Mouse (Mus musculus): ENCODE data around the gene Cenpb. TPM values are rescaled to one million over a fixed set of nuclear protein-coding genes. Genes with fewer than 3 reads are reported as not detected.
A peak's percentile ranks its signal among the peaks of the same experiment; 100 is the strongest.

Cenpb gene
- polyA plus RNA-seq, 1 experiment from 2014 or later = 6.9 TPM

- H3K36me3 ChIP-seq (ENCODE audit: control insufficient read depth, insufficient read depth, low read length) = peaks cover 44% of the 10 kb centered on the region
- 70% methylated on average over 5 of the region's 5 CpGs for WGBS
- H3K4me1 ChIP-seq (ENCODE audit: control insufficient read depth, insufficient read depth, low read length) = peaks cover 17% of the 10 kb centered on the region
- H3K27me3 ChIP-seq (ENCODE audit: control insufficient read depth, insufficient read depth, low read length) = no peaks in the 10 kb centered on the region
- H3K4me2 ChIP-seq (replicated peaks; ENCODE audit: low read depth, low read length) = no peak overlapping the region
- no peaks in the 10 kb centered on the region for H3K9me3 ChIP-seq (ENCODE audit: control insufficient read depth, low read length)
- no peak overlapping the region for H3K4me3 ChIP-seq (ENCODE audit: low read length)
- H3K9ac ChIP-seq (ENCODE audit: low read depth, low read length) = peak overlapping the region; percentile 5; the same call in 1 of the 2 replicates
- no peak overlapping the region for H3K27ac ChIP-seq (ENCODE audit: low read depth, low read length)
- ATAC-seq (ENCODE audit: low FRiP score, low TSS enrichment) = no peak
These were observed 39.3 kb downstream of the Cenpb start for GRCm38 (mm10) chr2:131140533-131140905.

GRCm38 (mm10) chr2:131139886-131140532, 39.9 kb downstream of the Cenpb start:
- H3K27ac ChIP-seq (ENCODE audit: low read depth, low read length) = no peak overlapping the region

GRCm38 (mm10) chr2:131139287-131139686, 40.6 kb downstream of the Cenpb start:
- Histone ChIP-seq H3K4me3 (ENCODE audit: low read length) (no peak overlapping the region), H3K4me1 (ENCODE audit: control insufficient read depth, insufficient read depth, low read length) (peaks cover 17% of the 10 kb centered on the region), H3K9me3 (ENCODE audit: control insufficient read depth, low read length) (no peaks in the 10 kb centered on the region), H3K27me3 (ENCODE audit: control insufficient read depth, insufficient read depth, low read length) (no peaks in the 10 kb centered on the region), H3K9ac (ENCODE audit: low read depth, low read length) (no peak overlapping the region), H3K4me2 (replicated peaks; ENCODE audit: low read depth, low read length) (no peak overlapping the region), H3K27ac (ENCODE audit: low read depth, low read length) (no peak overlapping the region), H3K36me3 (ENCODE audit: control insufficient read depth, insufficient read depth, low read length) (peaks cover 37% of the 10 kb centered on the region)
- no peak for ATAC-seq (ENCODE audit: low FRiP score, low TSS enrichment)
- 91% methylated on average over 5 of the region's 5 CpGs for WGBS

More at GRCm38 (mm10) chr2:131139886-131140532, 39.9 kb downstream of the Cenpb start:
- Histone ChIP-seq H3K9ac (ENCODE audit: low read depth, low read length) (peak overlapping the region; percentile 5; the same call in 1 of the 2 replicates), H3K9me3 (ENCODE audit: control insufficient read depth, low read length) (no peaks in the 10 kb centered on the region), H3K27me3 (ENCODE audit: control insufficient read depth, insufficient read depth, low read length) (no peaks in the 10 kb centered on the region), H3K36me3 (ENCODE audit: control insufficient read depth, insufficient read depth, low read length) (peaks cover 41% of the 10 kb centered on the region), H3K4me1 (ENCODE audit: control insufficient read depth, insufficient read depth, low read length) (peaks cover 17% of the 10 kb centered on the region), H3K4me2 (replicated peaks; ENCODE audit: low read depth, low read length) (no peak overlapping the region), H3K4me3 (ENCODE audit: low read length) (no peak overlapping the region)
- 63% methylated on average over 5 of the region's 5 CpGs for WGBS
- ATAC-seq (ENCODE audit: low FRiP score, low TSS enrichment) = no peak

GRCm38 (mm10) chr2:131138760-131139159, 41.1 kb downstream of the Cenpb start:
- Histone ChIP-seq H3K9ac (ENCODE audit: low read depth, low read length) (no peak overlapping the region), H3K27ac (ENCODE audit: low read depth, low read length) (no peak overlapping the region), H3K27me3 (ENCODE audit: control insufficient read depth, insufficient read depth, low read length) (no peaks in the 10 kb centered on the region), H3K9me3 (ENCODE audit: control insufficient read depth, low read length) (no peaks in the 10 kb centered on the region), H3K36me3 (ENCODE audit: control insufficient read depth, insufficient read depth, low read length) (peaks cover 41% of the 10 kb centered on the region), H3K4me3 (ENCODE audit: low read length) (no peak overlapping the region), H3K4me1 (ENCODE audit: control insufficient read depth, insufficient read depth, low read length) (peaks cover 17% of the 10 kb centered on the region), H3K4me2 (replicated peaks; ENCODE audit: low read depth, low read length) (no peak overlapping the region)
- 91% methylated on average over 7 of the region's 7 CpGs for WGBS
- no peak for ATAC-seq (ENCODE audit: low FRiP score, low TSS enrichment)

GRCm38 (mm10) chr2:131138296-131138695, 41.6 kb downstream of the Cenpb start:
- H3K36me3 ChIP-seq (ENCODE audit: control insufficient read depth, insufficient read depth, low read length) = peaks cover 40% of the 10 kb centered on the region
- H3K4me1 ChIP-seq (ENCODE audit: control insufficient read depth, insufficient read depth, low read length) = peaks cover 17% of the 10 kb centered on the region
- 76% methylated on average over 4 of the region's 4 CpGs for WGBS

GRCm38 (mm10) chr2:131135521-131136139, 44.2 kb downstream of the Cenpb start:
- no peak overlapping the region for H3K9ac ChIP-seq (ENCODE audit: low read depth, low read length)
- H3K9me3 ChIP-seq (ENCODE audit: control insufficient read depth, low read length) = no peaks in the 10 kb centered on the region
- WGBS = 59% methylated on average over 11 of the region's 11 CpGs
- no peak overlapping the region for H3K4me3 ChIP-seq (ENCODE audit: low read length)
- H3K27me3 ChIP-seq (ENCODE audit: control insufficient read depth, insufficient read depth, low read length) = no peaks in the 10 kb centered on the region
- H3K27ac ChIP-seq (ENCODE audit: low read depth, low read length) = no peak overlapping the region
- peaks cover 29% of the 10 kb centered on the region for H3K36me3 ChIP-seq (ENCODE audit: control insufficient read depth, insufficient read depth, low read length)
- 0 out of 2 replicates have a peak, but pooled peaks have one; percentile 12 for ATAC-seq (ENCODE audit: low FRiP score, low TSS enrichment)
- H3K4me1 ChIP-seq (ENCODE audit: control insufficient read depth, insufficient read depth, low read length) = no peaks in the 10 kb centered on the region
- H3K4me2 ChIP-seq (replicated peaks; ENCODE audit: low read depth, low read length) = no peak overlapping the region

More at GRCm38 (mm10) chr2:131138296-131138695, 41.6 kb downstream of the Cenpb start:
- ATAC-seq (ENCODE audit: low FRiP score, low TSS enrichment) = no peak
- Histone ChIP-seq H3K27ac (ENCODE audit: low read depth, low read length) (no peak overlapping the region), H3K9ac (ENCODE audit: low read depth, low read length) (no peak overlapping the region), H3K9me3 (ENCODE audit: control insufficient read depth, low read length) (no peaks in the 10 kb centered on the region), H3K4me2 (replicated peaks; ENCODE audit: low read depth, low read length) (no peak overlapping the region), H3K27me3 (ENCODE audit: control insufficient read depth, insufficient read depth, low read length) (no peaks in the 10 kb centered on the region), H3K4me3 (ENCODE audit: low read length) (no peak overlapping the region)

- Histone ChIP-seq H3K9ac (ENCODE audit: low read depth, low read length) (no peak overlapping the region), H3K27ac (ENCODE audit: low read depth, low read length) (peak overlapping the region; percentile 44; the same call in 1 of the 2 replicates), H3K36me3 (ENCODE audit: control insufficient read depth, insufficient read depth, low read length) (peaks cover 29% of the 10 kb centered on the region), H3K4me2 (replicated peaks; ENCODE audit: low read depth, low read length) (no peak overlapping the region), H3K4me3 (ENCODE audit: low read length) (no peak overlapping the region), H3K9me3 (ENCODE audit: control insufficient read depth, low read length) (no peaks in the 10 kb centered on the region), H3K4me1 (ENCODE audit: control insufficient read depth, insufficient read depth, low read length) (no peaks in the 10 kb centered on the region), H3K27me3 (ENCODE audit: control insufficient read depth, insufficient read depth, low read length) (no peaks in the 10 kb centered on the region)
- WGBS = 78% methylated on average over 8 of the region's 8 CpGs
- no peak for ATAC-seq (ENCODE audit: low FRiP score, low TSS enrichment)
These were observed 45.0 kb downstream of the Cenpb start for GRCm38 (mm10) chr2:131134826-131135400.

- Histone ChIP-seq H3K4me3 (ENCODE audit: low read length) (no peak overlapping the region), H3K4me1 (ENCODE audit: control insufficient read depth, insufficient read depth, low read length) (no peaks in the 10 kb centered on the region), H3K9ac (ENCODE audit: low read depth, low read length) (no peak overlapping the region), H3K4me2 (replicated peaks; ENCODE audit: low read depth, low read length) (no peak overlapping the region), H3K27me3 (ENCODE audit: control insufficient read depth, insufficient read depth, low read length) (no peaks in the 10 kb centered on the region), H3K27ac (ENCODE audit: low read depth, low read length) (peak overlapping the region; percentile 44; the same call in 1 of the 2 replicates), H3K9me3 (ENCODE audit: control insufficient read depth, low read length) (no peaks in the 10 kb centered on the region), H3K36me3 (ENCODE audit: control insufficient read depth, insufficient read depth, low read length) (peaks cover 29% of the 10 kb centered on the region)
- peak; percentile 33; the same call in 1 of the 2 replicates for ATAC-seq (ENCODE audit: low FRiP score, low TSS enrichment)
- 42% methylated on average over 1 of the region's 1 CpGs for WGBS
These were observed 45.5 kb downstream of the Cenpb start for GRCm38 (mm10) chr2:131134381-131134780.
